Mouse (Mus musculus): ENCODE measurements at regions not wholly inside any gene's neighbourhood (a gene's known extent, or its start where the extent isn't known, plus 50 kb on each side); places are given as distances from the start of the nearest gene placed in this dataset.

DNA sequence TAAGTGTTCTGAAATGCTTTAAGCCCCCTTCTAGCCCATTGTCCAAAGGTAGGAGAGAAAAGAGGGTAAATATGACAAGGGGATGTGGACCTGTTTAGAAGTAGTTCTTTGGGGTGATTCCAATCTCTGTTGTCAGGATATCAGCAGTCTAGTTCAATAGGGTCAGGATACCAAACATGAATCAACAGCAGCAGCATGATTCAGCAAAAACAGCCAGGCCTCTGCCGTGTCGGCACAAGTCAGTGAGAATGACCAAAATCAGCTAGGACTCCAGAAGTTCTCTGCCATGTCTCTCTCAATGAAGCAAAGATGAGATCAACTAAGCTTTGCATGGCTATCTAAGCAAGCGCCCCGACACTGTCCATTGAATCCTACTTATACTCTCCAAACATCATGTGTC, 97.5 kb upstream of the Peli1 start:
- no peaks in the 10 kb centered on the region for H3K27me3 ChIP-seq
- no peak overlapping the region for H3K4me2 ChIP-seq (replicated peaks)
- no peaks in the 10 kb centered on the region for H3K36me3 ChIP-seq
- H3K4me1 ChIP-seq: peaks cover under 1% of the 10 kb centered on the region; the same call in 1 of the 2 replicates
- H3K4me3 ChIP-seq: no peak overlapping the region
- H3K9me3 ChIP-seq: no peaks in the 10 kb centered on the region
- H3K9ac ChIP-seq (replicated peaks): no peak overlapping the region
- WGBS: 93% methylated on average over 4 of the region's 4 CpGs
- no peak overlapping the region for H3K27ac ChIP-seq (replicated peaks)
- no peak for ATAC-seq (replicated peaks)

DNA sequence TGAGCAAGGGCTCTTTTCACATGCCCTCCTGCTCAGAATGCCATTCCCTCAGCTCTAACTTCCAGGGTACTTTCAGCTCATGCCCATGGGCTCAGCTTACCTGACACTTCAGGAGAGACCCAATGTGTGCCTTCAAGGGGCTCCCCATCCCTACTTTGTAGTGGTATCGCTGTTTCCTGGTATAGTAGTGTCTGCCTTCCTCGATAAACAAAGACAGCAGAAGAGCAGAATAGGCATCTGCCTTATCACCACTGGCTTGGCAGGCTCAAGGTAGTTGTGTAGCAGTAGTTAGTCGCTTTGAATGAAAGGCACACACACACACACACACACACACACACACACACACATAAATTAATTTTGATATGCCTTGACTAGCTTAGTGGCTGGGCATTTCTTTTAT, 89.7 kb upstream of the Peli1 start:
- no peak overlapping the region for H3K4me3 ChIP-seq
- H3K27me3 ChIP-seq: no peaks in the 10 kb centered on the region
- H3K9ac ChIP-seq (replicated peaks): no peak overlapping the region
- H3K9me3 ChIP-seq: no peaks in the 10 kb centered on the region
- 86% methylated on average over 3 of the region's 3 CpGs for WGBS
- no peak overlapping the region for H3K4me2 ChIP-seq (replicated peaks)
- no peaks in the 10 kb centered on the region for H3K4me1 ChIP-seq
- H3K36me3 ChIP-seq: no peaks in the 10 kb centered on the region
- no peak overlapping the region for H3K27ac ChIP-seq (replicated peaks)
- no peak for ATAC-seq (replicated peaks)

- Histone ChIP-seq H3K36me3 (no peaks in the 10 kb centered on the region), H3K4me3 (no peak overlapping the region), H3K4me1 (peaks cover 10% of the 10 kb centered on the region), H3K4me2 (replicated peaks) (no peak overlapping the region), H3K27ac (replicated peaks) (no peak overlapping the region), H3K9ac (replicated peaks) (no peak overlapping the region), H3K9me3 (no peaks in the 10 kb centered on the region), H3K27me3 (no peaks in the 10 kb centered on the region)
- 96% methylated on average over 5 of the region's 5 CpGs for WGBS
- ATAC-seq (replicated peaks): no peak
Observed at GRCm38 (mm10) chr11:21007222-21007621, 83.9 kb upstream of the Peli1 start.

DNA sequence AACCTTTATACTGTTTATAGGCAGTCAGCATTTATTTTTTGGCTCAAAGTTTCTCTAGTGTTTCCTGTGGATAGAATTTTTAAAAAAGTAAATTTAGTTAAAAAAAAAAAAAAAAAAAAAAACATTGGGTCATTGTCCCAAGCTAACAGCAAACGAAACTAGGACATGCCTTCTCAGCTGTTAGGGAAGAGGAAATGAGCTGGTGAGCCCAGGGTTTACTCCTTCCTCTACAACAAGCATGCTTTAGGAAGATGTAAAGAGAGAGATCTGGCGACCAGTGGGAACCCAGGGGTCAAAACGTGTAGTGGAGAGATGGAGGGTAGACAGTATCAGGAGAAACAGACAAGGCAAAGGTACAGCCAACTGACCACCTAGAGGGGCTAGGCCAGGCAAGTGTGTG, 81.6 kb upstream of the Peli1 start:
- 88% methylated on average over 3 of the region's 3 CpGs for WGBS
- no peak for ATAC-seq (replicated peaks)

DNA sequence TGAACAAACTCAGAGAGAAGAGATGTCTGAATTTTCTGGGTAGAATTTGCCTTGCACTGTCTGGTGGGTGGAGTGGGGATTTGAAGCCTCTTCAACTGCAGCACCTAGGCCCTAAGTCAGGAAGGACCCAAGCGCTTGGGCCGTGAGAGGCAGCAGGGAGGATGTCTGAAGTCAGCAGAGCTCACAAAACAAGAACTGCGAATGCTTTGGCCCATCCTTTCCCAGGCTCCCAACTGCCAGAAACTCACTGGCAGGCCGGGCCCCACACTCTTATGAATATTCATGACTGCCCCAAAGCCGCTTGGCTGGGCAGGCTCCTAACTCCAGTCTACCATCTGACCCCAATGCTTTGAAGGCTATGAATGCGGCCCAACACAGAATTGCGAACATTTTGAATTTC, 80.2 kb upstream of the Peli1 start:
- Histone ChIP-seq H3K27ac (replicated peaks) (peak overlapping the region; percentile 9; the same call in 1 of the 2 replicates), H3K4me2 (replicated peaks) (no peak overlapping the region), H3K9me3 (no peaks in the 10 kb centered on the region), H3K9ac (replicated peaks) (no peak overlapping the region), H3K4me3 (no peak overlapping the region), H3K36me3 (no peaks in the 10 kb centered on the region), H3K27me3 (no peaks in the 10 kb centered on the region), H3K4me1 (peaks cover 15% of the 10 kb centered on the region)
- WGBS: 13% methylated on average over 7 of the region's 7 CpGs
- peak; percentile 80 for ATAC-seq (replicated peaks)

More for the DNA sequence above, 81.6 kb upstream of the Peli1 start:
- no peak overlapping the region for H3K27ac ChIP-seq (replicated peaks)
- H3K27me3 ChIP-seq: no peaks in the 10 kb centered on the region
- peaks cover 10% of the 10 kb centered on the region for H3K4me1 ChIP-seq
- H3K4me2 ChIP-seq (replicated peaks): no peak overlapping the region
- no peak overlapping the region for H3K4me3 ChIP-seq
- H3K9ac ChIP-seq (replicated peaks): no peak overlapping the region
- H3K36me3 ChIP-seq: no peaks in the 10 kb centered on the region
- no peaks in the 10 kb centered on the region for H3K9me3 ChIP-seq

DNA sequence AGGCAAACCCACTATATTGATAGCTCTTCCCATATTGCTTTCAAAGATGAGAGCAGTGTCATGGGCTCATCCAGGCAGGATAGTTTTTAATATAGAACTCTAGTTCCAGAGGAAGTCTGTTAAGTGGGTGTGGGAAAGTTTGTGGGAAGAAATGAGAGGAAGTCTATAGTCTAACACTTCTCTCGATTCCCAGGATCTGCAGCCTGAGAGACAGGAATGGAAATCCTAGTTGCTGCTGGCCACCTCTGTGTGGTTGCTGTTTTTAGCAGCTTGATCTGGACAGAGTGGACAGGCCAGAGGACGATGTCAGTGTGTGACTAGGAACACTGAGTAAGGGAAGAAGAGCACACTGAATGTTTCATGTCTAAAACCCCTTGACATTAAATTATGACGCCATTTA, 76.8 kb upstream of the Peli1 start:
- Histone ChIP-seq H3K4me2 (replicated peaks) (no peak overlapping the region), H3K36me3 (no peaks in the 10 kb centered on the region), H3K9me3 (no peaks in the 10 kb centered on the region), H3K27me3 (no peaks in the 10 kb centered on the region), H3K4me1 (peaks cover 29% of the 10 kb centered on the region), H3K27ac (replicated peaks) (no peak overlapping the region), H3K4me3 (no peak overlapping the region), H3K9ac (replicated peaks) (no peak overlapping the region)
- WGBS: 84% methylated on average over 3 of the region's 3 CpGs
- ATAC-seq (replicated peaks): no peak

DNA sequence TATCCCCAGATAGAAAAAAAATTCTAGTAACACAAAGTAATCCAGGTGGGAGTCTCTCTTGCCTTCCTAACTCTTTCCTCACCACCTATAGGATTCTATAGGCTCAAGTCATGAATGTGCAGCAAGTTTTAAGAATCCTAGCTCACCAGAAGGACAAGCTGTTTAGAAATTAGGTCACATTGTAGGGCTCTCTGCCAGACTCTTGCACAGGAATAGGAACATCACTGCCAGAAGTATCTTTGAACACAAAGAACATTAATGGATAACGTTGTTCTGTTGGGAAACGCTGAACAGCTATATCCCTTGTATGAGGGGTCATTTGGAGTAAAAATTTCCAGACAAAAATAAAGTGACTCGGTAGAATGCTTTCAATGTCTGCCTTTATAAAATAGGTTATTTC, 75.6 kb upstream of the Peli1 start:
- no peaks in the 10 kb centered on the region for H3K36me3 ChIP-seq

GRCm38 (mm10) chr11:21016133-21016746, 74.9 kb upstream of the Peli1 start:
- Histone ChIP-seq H3K4me1 (peaks cover 19% of the 10 kb centered on the region), H3K4me3 (no peak overlapping the region), H3K4me2 (replicated peaks) (no peak overlapping the region), H3K9me3 (no peaks in the 10 kb centered on the region), H3K9ac (replicated peaks) (no peak overlapping the region), H3K27me3 (no peaks in the 10 kb centered on the region), H3K36me3 (no peaks in the 10 kb centered on the region), H3K27ac (replicated peaks) (peak overlapping the region; percentile 24; the same call in 1 of the 2 replicates)
- WGBS: 20% methylated on average over 4 of the region's 4 CpGs
- peak; percentile 24; the same call in 1 of the 2 replicates for ATAC-seq (replicated peaks)

More for the DNA sequence above, 75.6 kb upstream of the Peli1 start:
- no peak for ATAC-seq (replicated peaks)
- H3K4me1 ChIP-seq: peaks cover 26% of the 10 kb centered on the region
- no peak overlapping the region for H3K9ac ChIP-seq (replicated peaks)
- no peak overlapping the region for H3K27ac ChIP-seq (replicated peaks)
- no peak overlapping the region for H3K4me3 ChIP-seq
- 66% methylated on average over 3 of the region's 3 CpGs for WGBS
- no peaks in the 10 kb centered on the region for H3K27me3 ChIP-seq
- H3K9me3 ChIP-seq: no peaks in the 10 kb centered on the region
- no peak overlapping the region for H3K4me2 ChIP-seq (replicated peaks)

DNA sequence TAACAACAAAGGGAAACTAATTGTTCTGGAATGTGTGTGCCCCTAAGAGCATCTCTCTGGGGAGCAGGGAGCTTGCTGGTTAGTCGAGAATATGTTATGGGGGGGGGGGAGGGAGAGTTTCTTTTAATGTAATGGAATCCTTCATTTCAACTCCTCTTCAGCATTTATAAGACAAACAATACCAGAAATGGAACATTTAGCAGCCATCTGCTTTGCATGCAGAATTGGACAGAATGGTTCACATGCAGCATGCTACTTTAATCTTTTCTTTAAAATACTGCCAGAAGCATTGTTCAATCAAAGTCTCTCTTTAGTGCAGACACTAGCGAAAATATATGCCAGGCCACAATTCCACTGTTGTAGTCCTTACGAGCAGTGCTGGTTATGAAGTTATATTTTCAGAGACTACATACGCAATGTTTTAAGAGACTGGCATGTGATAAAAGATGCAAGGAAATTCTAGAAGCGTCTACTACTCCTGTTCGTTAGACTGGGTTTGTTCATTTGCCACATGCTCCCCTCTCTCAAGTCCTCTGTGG, 74.2 kb upstream of the Peli1 start:
- H3K27me3 ChIP-seq: no peaks in the 10 kb centered on the region
- H3K9ac ChIP-seq (replicated peaks): no peak overlapping the region
- H3K9me3 ChIP-seq: no peaks in the 10 kb centered on the region
- H3K27ac ChIP-seq (replicated peaks): peak overlapping the region; percentile 24; the same call in 1 of the 2 replicates
- 0 out of 2 replicates have a peak, but pooled peaks have one; percentile 16 for ATAC-seq (replicated peaks)
- H3K36me3 ChIP-seq: no peaks in the 10 kb centered on the region
- H3K4me1 ChIP-seq: peaks cover 19% of the 10 kb centered on the region
- 39% methylated on average over 6 of the region's 6 CpGs for WGBS
- H3K4me3 ChIP-seq: no peak overlapping the region
- H3K4me2 ChIP-seq (replicated peaks): no peak overlapping the region

- Histone ChIP-seq H3K4me2 (replicated peaks) (no peak overlapping the region), H3K27ac (replicated peaks) (peak overlapping the region; percentile 56), H3K9ac (replicated peaks) (no peak overlapping the region), H3K4me1 (peaks cover 22% of the 10 kb centered on the region), H3K36me3 (no peaks in the 10 kb centered on the region), H3K9me3 (no peaks in the 10 kb centered on the region), H3K27me3 (no peaks in the 10 kb centered on the region), H3K4me3 (no peak overlapping the region)
- ATAC-seq (replicated peaks): peak; percentile 54; the same call in 1 of the 2 replicates
- 63% methylated on average over 2 of the region's 2 CpGs for WGBS
Observed at GRCm38 (mm10) chr11:21019829-21020228, 71.3 kb upstream of the Peli1 start.

GRCm38 (mm10) chr11:21024111-21024510, 67.0 kb upstream of the Peli1 start:
- no peak overlapping the region for H3K4me3 ChIP-seq
- ATAC-seq (replicated peaks): no peak
- H3K9ac ChIP-seq (replicated peaks): no peak overlapping the region
- no peak overlapping the region for H3K27ac ChIP-seq (replicated peaks)
- H3K27me3 ChIP-seq: no peaks in the 10 kb centered on the region
- WGBS: 57% methylated on average over 4 of the region's 4 CpGs
- H3K4me2 ChIP-seq (replicated peaks): no peak overlapping the region
- no peaks in the 10 kb centered on the region for H3K36me3 ChIP-seq
- no peaks in the 10 kb centered on the region for H3K9me3 ChIP-seq
- H3K4me1 ChIP-seq: 0 out of 2 replicates have a peak, but pooled peaks cover 3% of the 10 kb centered on the region

DNA sequence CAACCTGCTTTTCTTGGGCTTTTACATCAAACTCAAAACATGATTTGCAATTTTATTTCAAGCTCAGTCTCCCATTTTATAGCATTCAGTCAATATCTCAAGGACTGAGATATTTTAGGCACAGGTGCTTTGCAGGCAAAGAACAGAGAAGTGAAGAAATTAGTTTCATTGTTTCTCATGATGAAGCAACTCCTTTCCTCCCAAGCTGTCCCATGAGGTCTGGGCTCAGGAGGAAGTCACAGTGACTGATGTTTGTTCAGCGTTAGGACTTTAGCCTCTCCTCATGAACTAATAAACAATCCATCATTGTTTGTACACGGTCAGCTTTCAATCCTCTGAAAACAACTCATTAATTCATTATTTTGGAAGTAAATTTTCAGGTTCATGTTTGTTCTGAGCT, 66.6 kb upstream of the Peli1 start:
- Histone ChIP-seq H3K27ac (replicated peaks) (no peak overlapping the region), H3K36me3 (no peaks in the 10 kb centered on the region), H3K4me2 (replicated peaks) (no peak overlapping the region), H3K9me3 (no peaks in the 10 kb centered on the region), H3K4me1 (0 out of 2 replicates have a peak, but pooled peaks cover 3% of the 10 kb centered on the region), H3K4me3 (no peak overlapping the region), H3K9ac (replicated peaks) (no peak overlapping the region), H3K27me3 (no peaks in the 10 kb centered on the region)
- WGBS: 62% methylated on average over 2 of the region's 2 CpGs
- no peak for ATAC-seq (replicated peaks)

GRCm38 (mm10) chr11:21027299-21027698, 63.8 kb upstream of the Peli1 start:
- whole genome bisulfite sequencing: 84% methylated on average over 4 of the region's 4 CpGs
- H3K9me3 ChIP-seq: no peaks in the 10 kb centered on the region
- ATAC-seq (replicated peaks): no peak

More at GRCm38 (mm10) chr11:21027299-21027698, 63.8 kb upstream of the Peli1 start:
- Histone ChIP-seq H3K4me1 (0 out of 2 replicates have a peak, but pooled peaks cover 3% of the 10 kb centered on the region), H3K4me2 (replicated peaks) (no peak overlapping the region), H3K4me3 (no peak overlapping the region), H3K36me3 (no peaks in the 10 kb centered on the region), H3K9ac (replicated peaks) (no peak overlapping the region), H3K27me3 (no peaks in the 10 kb centered on the region), H3K27ac (replicated peaks) (no peak overlapping the region)
